Mouse (Mus musculus) ES-E14 (cell line): ENCODE data around the gene Foxe1.

Experiments
- MAFK ChIP-seq: IDR thresholded peaks from 2 replicates; pipeline ENCODE4 v1.6.1; 2014; ENCODE audit warnings: mild to moderate bottlenecking, low read depth, low read length, inconsistent platforms; ENCODE audit not compliant: insufficient read depth
- ZC3H11A ChIP-seq: IDR thresholded peaks from 2 replicates; pipeline ENCODE4 v1.6.1; 2012; ENCODE audit warnings: low read depth, mild to moderate bottlenecking, inconsistent platforms, low read length, borderline replicate concordance

- TF ChIP-seq ZC3H11A (no peak), MAFK (no peak)
Observed at GRCm38 (mm10) chr4:46339584-46339983, 3.8 kb upstream of the Foxe1 start.
